Mouse (Mus musculus): Measurements from ENCODE around the gene Ednrb. TPM values are rescaled to one million over a fixed set of nuclear protein-coding genes. Genes with fewer than 3 reads are reported as not detected.
"Not testable (repeated sequence)": the region's sequence is repeated elsewhere in the genome, so short reads cannot be mapped to it uniquely, and the experiment has no call there.

Ednrb gene
- total and polyA plus RNA-seq, 2 experiments from 2014 or later: 122 to 174 TPM

- Histone ChIP-seq H3K9me3 (ENCODE audit: low read length) (no peaks in the 10 kb centered on the region), H3K27ac (ENCODE audit: low read depth, low read length) (no peak overlapping the region), H3K4me1 (ENCODE audit: insufficient read depth, low read length) (no peaks in the 10 kb centered on the region), H3K27me3 (ENCODE audit: insufficient read depth, low read length) (no peaks in the 10 kb centered on the region), H3K36me3 (ENCODE audit: insufficient read depth, low read length) (no peaks in the 10 kb centered on the region), H3K9ac (replicated peaks; ENCODE audit: low read length, poor library complexity, severe bottlenecking) (no peak overlapping the region), H3K4me3 (ENCODE audit: low read depth, low read length) (no peak overlapping the region), H3K4me2 (ENCODE audit: low read depth, low read length, poor library complexity, severe bottlenecking) (no peak overlapping the region)
- no peak for ATAC-seq (ENCODE audit: low FRiP score)
- DNase-seq (ENCODE audit: low spot score): no peak
- no peak for TF ChIP-seq CTCF (IDR thresholded peaks at IDR 0.05)
- WGBS: 86% methylated on average over 3 of the region's 3 CpGs
These were observed 47.1 kb downstream of the Ednrb start for GRCm38 (mm10) chr14:103797123-103797522.

- ATAC-seq (ENCODE audit: low FRiP score): no peak
- no peak for DNase-seq (ENCODE audit: low spot score)
- Histone ChIP-seq H3K9me3 (ENCODE audit: low read length) (no peaks in the 10 kb centered on the region), H3K27ac (ENCODE audit: low read depth, low read length) (no peak overlapping the region), H3K9ac (replicated peaks; ENCODE audit: low read length, poor library complexity, severe bottlenecking) (no peak overlapping the region), H3K4me1 (ENCODE audit: insufficient read depth, low read length) (no peaks in the 10 kb centered on the region), H3K4me3 (ENCODE audit: low read depth, low read length) (no peak overlapping the region), H3K27me3 (ENCODE audit: insufficient read depth, low read length) (no peaks in the 10 kb centered on the region), H3K4me2 (ENCODE audit: low read depth, low read length, poor library complexity, severe bottlenecking) (no peak overlapping the region), H3K36me3 (ENCODE audit: insufficient read depth, low read length) (no peaks in the 10 kb centered on the region)
- TF ChIP-seq CTCF (IDR thresholded peaks at IDR 0.05): no peak
- WGBS: 87% methylated on average over 1 of the region's 1 CpGs
These were observed 48.6 kb downstream of the Ednrb start for GRCm38 (mm10) chr14:103795591-103795990.

DNA sequence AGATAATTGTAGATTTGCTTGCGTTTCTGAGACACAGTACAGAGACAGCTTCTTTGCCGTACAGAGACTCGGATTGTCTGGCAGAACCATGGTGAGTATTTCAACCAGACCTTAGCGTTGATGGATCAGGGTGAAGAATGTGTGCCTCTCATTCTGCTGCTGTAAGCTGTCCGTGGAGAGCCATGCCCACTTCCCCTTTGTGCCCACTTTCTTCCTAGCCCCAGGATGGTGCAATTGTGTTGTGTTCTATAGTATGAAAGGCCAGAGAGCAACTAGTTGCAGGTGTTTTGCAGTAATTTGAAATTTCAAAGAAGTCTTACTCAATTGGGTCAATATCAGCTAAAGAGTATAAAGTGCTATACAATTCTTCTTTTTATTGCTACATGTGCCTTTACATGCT is 50.8 kb downstream of the Ednrb start:
- no peaks in the 10 kb centered on the region for H3K9me3 ChIP-seq (ENCODE audit: low read length)
- DNase-seq (ENCODE audit: low spot score) (no peak), ATAC-seq (ENCODE audit: low FRiP score) (no peak)
- no peaks in the 10 kb centered on the region for H3K27me3 ChIP-seq (ENCODE audit: insufficient read depth, low read length)
- H3K27ac ChIP-seq (ENCODE audit: low read depth, low read length): no peak overlapping the region
- no peak overlapping the region for H3K4me2 ChIP-seq (ENCODE audit: low read depth, low read length, poor library complexity, severe bottlenecking)
- H3K4me3 ChIP-seq (ENCODE audit: low read depth, low read length): no peak overlapping the region
- no peak overlapping the region for H3K9ac ChIP-seq (replicated peaks; ENCODE audit: low read length, poor library complexity, severe bottlenecking)
- no peaks in the 10 kb centered on the region for H3K4me1 ChIP-seq (ENCODE audit: insufficient read depth, low read length)
- WGBS: 67% methylated on average over 5 of the region's 5 CpGs
- no peak for TF ChIP-seq CTCF (IDR thresholded peaks at IDR 0.05)
- no peaks in the 10 kb centered on the region for H3K36me3 ChIP-seq (ENCODE audit: insufficient read depth, low read length)

DNA sequence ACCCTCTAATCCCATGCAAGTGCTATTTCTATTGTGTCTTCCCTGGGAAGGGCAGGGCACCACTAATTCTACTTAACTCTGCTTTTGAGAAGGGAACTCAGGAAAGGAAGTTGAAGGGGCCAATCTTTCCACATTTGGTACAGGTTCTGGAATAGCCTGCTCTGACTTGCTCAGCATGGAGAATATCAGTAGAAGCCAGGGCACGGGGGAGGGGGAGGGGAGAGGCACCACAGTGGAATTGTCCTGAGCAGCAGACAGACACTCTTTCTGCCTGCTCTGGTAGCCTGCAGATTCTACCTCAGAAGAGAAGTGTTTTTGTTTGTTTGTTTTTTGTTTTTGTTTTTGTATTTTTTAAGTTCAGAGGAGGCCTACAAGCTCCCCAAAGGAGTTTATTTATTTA is 51.5 kb downstream of the Ednrb start:
- WGBS: 11% methylated on average over 1 of the region's 1 CpGs
- H3K27ac ChIP-seq (ENCODE audit: low read depth, low read length): no peak overlapping the region
- no peak overlapping the region for H3K4me3 ChIP-seq (ENCODE audit: low read depth, low read length)
- no peak overlapping the region for H3K4me2 ChIP-seq (ENCODE audit: low read depth, low read length, poor library complexity, severe bottlenecking)
- H3K36me3 ChIP-seq (ENCODE audit: insufficient read depth, low read length): no peaks in the 10 kb centered on the region
- no peak overlapping the region for H3K9ac ChIP-seq (replicated peaks; ENCODE audit: low read length, poor library complexity, severe bottlenecking)
- no peak for TF ChIP-seq CTCF (IDR thresholded peaks at IDR 0.05)
- no peak for DNase-seq (ENCODE audit: low spot score)
- no peaks in the 10 kb centered on the region for H3K4me1 ChIP-seq (ENCODE audit: insufficient read depth, low read length)
- H3K27me3 ChIP-seq (ENCODE audit: insufficient read depth, low read length): no peaks in the 10 kb centered on the region
- H3K9me3 ChIP-seq (ENCODE audit: low read length): no peaks in the 10 kb centered on the region
- no peak for ATAC-seq (ENCODE audit: low FRiP score)

DNA sequence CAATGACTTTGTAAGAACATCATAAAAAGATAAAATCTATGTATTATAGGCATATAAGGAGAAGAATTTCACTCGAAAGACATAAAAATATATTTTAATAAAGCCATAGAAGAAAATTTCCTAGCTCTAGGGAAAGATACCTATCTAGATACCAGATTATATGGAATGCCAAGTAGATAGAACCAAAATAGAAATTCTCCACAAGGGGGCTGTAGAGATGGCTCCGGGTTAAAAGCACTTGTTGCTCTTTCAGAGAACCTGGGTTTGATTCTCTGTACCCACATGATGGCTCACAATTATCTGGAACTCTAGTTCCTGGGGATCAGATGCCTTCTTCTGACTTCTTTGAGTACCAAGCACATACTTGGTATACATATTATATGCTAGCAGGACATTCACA is 56.7 kb downstream of the Ednrb start:
- Histone ChIP-seq H3K27ac (ENCODE audit: low read depth, low read length) (no peak overlapping the region), H3K36me3 (ENCODE audit: insufficient read depth, low read length) (no peaks in the 10 kb centered on the region)

DNA sequence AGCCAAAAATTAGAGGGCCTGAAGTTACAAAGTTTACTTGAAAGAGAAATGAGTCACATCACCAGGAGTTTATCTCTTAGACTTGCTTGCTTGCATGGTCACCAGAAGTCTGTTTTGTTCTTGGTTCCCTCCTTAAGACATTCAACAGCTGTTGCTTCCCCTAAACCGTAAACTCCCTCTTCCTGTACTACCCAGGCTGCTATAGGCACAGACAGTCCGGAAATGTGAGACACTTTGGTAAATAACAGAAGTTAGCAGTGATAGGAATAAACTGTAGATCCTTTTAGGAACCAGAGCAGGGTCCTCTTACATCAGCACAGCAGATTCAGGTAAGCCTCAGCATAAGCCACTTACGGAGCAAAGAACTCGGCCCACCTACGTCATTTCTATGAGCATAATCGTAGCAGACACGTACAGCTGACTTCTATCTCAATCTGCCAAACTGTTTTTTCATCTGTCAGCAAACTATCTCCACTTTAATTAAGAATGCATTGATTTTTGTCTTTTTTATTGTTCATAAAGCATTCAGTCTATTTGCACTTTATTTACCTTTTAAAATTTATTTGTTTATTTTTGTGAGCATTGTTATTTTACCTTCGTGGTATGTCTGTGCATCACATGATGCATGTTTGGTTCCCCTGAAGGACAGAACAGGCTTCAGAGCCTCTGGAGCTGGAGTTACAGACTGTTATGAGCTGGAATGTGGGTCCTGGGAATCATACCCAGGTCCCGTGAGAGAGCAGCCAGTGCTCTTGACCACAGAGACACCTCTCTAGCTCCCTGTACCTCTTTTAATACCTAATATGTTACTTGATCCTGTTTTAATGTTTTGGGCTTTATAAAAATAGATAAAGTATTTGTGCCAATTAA is 58.9 kb downstream of the Ednrb start:
- no peak for ATAC-seq (ENCODE audit: low FRiP score)
- TF ChIP-seq CTCF (IDR thresholded peaks at IDR 0.05): no peak
- no peaks in the 10 kb centered on the region for H3K36me3 ChIP-seq (ENCODE audit: insufficient read depth, low read length)
- WGBS: 84% methylated on average over 9 of the region's 9 CpGs
- H3K4me2 ChIP-seq (ENCODE audit: low read depth, low read length, poor library complexity, severe bottlenecking): no peak overlapping the region
- H3K27ac ChIP-seq (ENCODE audit: low read depth, low read length): no peak overlapping the region
- no peak overlapping the region for H3K4me3 ChIP-seq (ENCODE audit: low read depth, low read length)
- H3K9ac ChIP-seq (replicated peaks; ENCODE audit: low read length, poor library complexity, severe bottlenecking): no peak overlapping the region
- H3K27me3 ChIP-seq (ENCODE audit: insufficient read depth, low read length): no peaks in the 10 kb centered on the region
- DNase-seq (ENCODE audit: low spot score): no peak
- H3K9me3 ChIP-seq (ENCODE audit: low read length): no peaks in the 10 kb centered on the region
- H3K4me1 ChIP-seq (ENCODE audit: insufficient read depth, low read length): no peaks in the 10 kb centered on the region

More for the DNA sequence above, 56.7 kb downstream of the Ednrb start:
- Histone ChIP-seq H3K27me3 (ENCODE audit: insufficient read depth, low read length) (no peaks in the 10 kb centered on the region), H3K9me3 (ENCODE audit: low read length) (no peaks in the 10 kb centered on the region), H3K4me2 (ENCODE audit: low read depth, low read length, poor library complexity, severe bottlenecking) (no peak overlapping the region), H3K9ac (replicated peaks; ENCODE audit: low read length, poor library complexity, severe bottlenecking) (no peak overlapping the region), H3K4me1 (ENCODE audit: insufficient read depth, low read length) (no peaks in the 10 kb centered on the region), H3K4me3 (ENCODE audit: low read depth, low read length) (no peak overlapping the region)
- 91% methylated on average over 2 of the region's 2 CpGs for WGBS
- TF ChIP-seq CTCF (IDR thresholded peaks at IDR 0.05): no peak
- ATAC-seq (ENCODE audit: low FRiP score): no peak
- no peak for DNase-seq (ENCODE audit: low spot score)

- H3K4me3 ChIP-seq (ENCODE audit: low read depth, low read length); H3K4me2 ChIP-seq (ENCODE audit: low read depth, low read length, poor library complexity, severe bottlenecking); DNase-seq (ENCODE audit: low spot score); H3K9ac ChIP-seq (replicated peaks; ENCODE audit: low read length, poor library complexity, severe bottlenecking); H3K4me1 ChIP-seq (ENCODE audit: insufficient read depth, low read length); H3K36me3 ChIP-seq (ENCODE audit: insufficient read depth, low read length); ATAC-seq (ENCODE audit: low FRiP score); H3K27ac ChIP-seq (ENCODE audit: low read depth, low read length); H3K9me3 ChIP-seq (ENCODE audit: low read length); H3K27me3 ChIP-seq (ENCODE audit: insufficient read depth, low read length): not testable (repeated sequence)
- 95% methylated on average over 6 of the region's 6 CpGs for WGBS
These were observed 63.9 kb downstream of the Ednrb start for GRCm38 (mm10) chr14:103780336-103780735.

Data from midbrain, postnatal 0 days (tissue).